Mouse (Mus musculus) hindbrain, embryonic 12.5 days (tissue): ENCODE measurements around the gene Gm42420. TPM values are rescaled to one million over a fixed set of nuclear protein-coding genes. Genes with fewer than 3 reads are reported as not detected.

Experiments
- ATAC-seq: fragments of 200-750 bp; cut with Nextera tagmentation; 2 replicates; pipeline ENCODE4 v1.8.0; 2017; ENCODE audit warnings: moderate TSS enrichment; ENCODE audit not compliant: low FRiP score
- H3K27ac ChIP-seq: fragments of 300-500 bp; sonication (generic); 2 replicates; pipeline ENCODE4 v1.5.1; 2016; ENCODE audit warnings: mild to moderate bottlenecking
- H3K27me3 ChIP-seq: fragments of 300-500 bp; sonication (generic); 2 replicates; pipeline ENCODE4 v1.6.1; 2016; ENCODE audit warnings: mild to moderate bottlenecking
- H3K36me3 ChIP-seq: fragments of 300-500 bp; sonication (generic); 2 replicates; pipeline ENCODE4 v1.6.1; 2016; ENCODE audit warnings: mild to moderate bottlenecking
- H3K4me1 ChIP-seq: fragments of 300-500 bp; sonication (generic); 2 replicates; pipeline ENCODE4 v1.6.1; 2016
- H3K4me2 ChIP-seq: fragments of 300-500 bp; sonication (generic); replicated peaks from 2 replicates; pipeline ENCODE4 v1.6.1; 2016; ENCODE audit warnings: mild to moderate bottlenecking
- H3K4me3 ChIP-seq: fragments of 300-500 bp; sonication (generic); 2 replicates; pipeline ENCODE4 v1.5.1; 2016; ENCODE audit warnings: mild to moderate bottlenecking
- H3K9ac ChIP-seq: fragments of 300-500 bp; sonication (generic); 2 replicates; pipeline ENCODE4 v1.6.1; 2016; ENCODE audit warnings: mild to moderate bottlenecking, moderate library complexity
- H3K9me3 ChIP-seq: fragments of 300-500 bp; sonication (generic); replicated peaks from 2 replicates; pipeline ENCODE4 v1.6.1; 2016; ENCODE audit warnings: mild to moderate bottlenecking
- WGBS: fragments of 180-500 bp; shearing (Covaris S2); methylation state at CpG from one replicate; pipeline ENCODE4 v1.1.7; 2016; 5-methylcytosine and 5-hydroxymethylcytosine counted together
- polyA plus RNA-seq: library from polyadenylated mRNA; unstranded; fragments of >200 nt; fragmentation: Nextera tagmentation; extraction: Ambion mirVana; gene quantifications from 2 replicates; pipeline ENCODE4 v1.2.1, GENCODE M21; 2016

Gm42420 gene
- polyA plus RNA-seq, 1 experiment from 2014 or later, result 0.65 TPM

DNA sequence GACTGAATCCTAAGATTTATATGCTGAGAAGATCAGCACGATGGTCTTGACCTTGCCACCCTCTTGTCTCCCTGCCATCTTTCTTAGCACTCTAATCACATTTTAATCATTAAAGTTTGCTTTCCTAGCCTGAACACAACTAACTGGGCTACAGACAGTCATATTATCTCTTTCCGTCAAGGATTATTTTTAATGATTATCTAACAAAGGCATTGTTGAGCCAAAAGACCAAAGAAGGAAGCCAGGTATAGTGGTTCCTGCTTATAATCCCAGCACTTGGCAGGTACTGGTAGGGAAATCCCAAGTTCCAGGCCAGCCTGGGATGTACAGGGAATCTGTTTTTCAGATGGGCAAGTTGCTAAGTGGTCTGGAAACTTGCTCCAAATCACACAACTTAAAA, 25.7 kb downstream of the Gm42420 start:
- no peaks in the 10 kb centered on the region for H3K4me1 ChIP-seq
- 98% methylated on average over 2 of the region's 2 CpGs for WGBS
- ATAC-seq, result no peak
- H3K4me3 ChIP-seq, result no peak overlapping the region
- H3K4me2 ChIP-seq, result no peak overlapping the region
- no peak overlapping the region for H3K9ac ChIP-seq
- no peak overlapping the region for H3K27ac ChIP-seq
- H3K9me3 ChIP-seq, result no peaks in the 10 kb centered on the region
- no peaks in the 10 kb centered on the region for H3K27me3 ChIP-seq
- peaks cover 35% of the 10 kb centered on the region for H3K36me3 ChIP-seq

Other genes with a start within 250 kb of the Gm42420 start
- gene Slc37a3, start 208.1 kb upstream of the Gm42420 start, polyA plus RNA-seq, result 56.5 and 59.0 TPM in 2 replicates
- 0.52 and 0.66 TPM in 2 replicates for gene Rab19, start 204.6 kb upstream of the Gm42420 start, polyA plus RNA-seq
- 178 and 191 TPM in 2 replicates for gene Mkrn1, start 165.3 kb upstream of the Gm42420 start, polyA plus RNA-seq
- gene Dennd2a, start 27.9 kb upstream of the Gm42420 start, polyA plus RNA-seq, result 49.0 TPM in 2 replicates
- gene Adck2, start 11.9 kb upstream of the Gm42420 start, polyA plus RNA-seq, result 39.5 and 40.4 TPM in 2 replicates
- gene Ndufb2, start 6.8 kb downstream of the Gm42420 start, polyA plus RNA-seq, result 255 and 307 TPM in 2 replicates
- gene Braf, start 139.7 kb downstream of the Gm42420 start, polyA plus RNA-seq, result 25.7 and 29.2 TPM in 2 replicates
- gene Mrps33, start 225.2 kb downstream of the Gm42420 start, polyA plus RNA-seq, result 205 and 206 TPM in 2 replicates